Mouse (Mus musculus): ENCODE measurements around the gene Ercc6l2.

- TF ChIP-seq CTCF (IDR thresholded peaks at IDR 0.05) (no peak), EP300 (IDR thresholded peaks at IDR 0.05; ENCODE audit: insufficient read depth, low read depth, low read length) (no peak), POLR2A (IDR thresholded peaks at IDR 0.05; ENCODE audit: insufficient read depth, low read depth, low read length) (no peak)
Observed at GRCm38 (mm10) chr13:63807979-63808378, 7.1 kb upstream of the Ercc6l2 start.
